Comparison of ENCODE assay signal across 24 mouse cellular contexts in genomic region chr11:53121208-53121607, GRCm38 (mm10).
DNase-seq lines count a peak whose midpoint lies in the region; ATAC-seq and TF ChIP-seq lines count a peak whose summit lies in the region.
"Had no signal": no experiment of that assay in that cellular context is flagged by ENCODE, and none has a peak within 500 bp of the region (broad histone marks: within the 10 kb centered on the region; RNA-seq: fewer than 3 reads in every experiment).

No protein-coding gene starts in this region.

- no peak overlapping the region for H3K4me3 ChIP-seq in forebrain, postnatal 0 days (ENCODE audit: low read depth, low read length)
- no peak overlapping the region for H3K4me3 ChIP-seq in forebrain, embryonic 11.5 days (ENCODE audit: low read depth, low read length)
- no peak overlapping the region for H3K4me3 ChIP-seq in neural tube, embryonic 13.5 days
- no peak overlapping the region for H3K4me3 ChIP-seq in neural tube, embryonic 15.5 days (replicated peaks)
- H3K4me3 ChIP-seq: embryonic facial prominence, embryonic 13.5 days; forebrain, embryonic 10.5 days; hindbrain, embryonic 12.5 days; liver, embryonic 12.5 days; midbrain, embryonic 12.5 days had no signal

- no peaks in the 10 kb centered on the region for H3K27me3 ChIP-seq in forebrain, postnatal 0 days (ENCODE audit: insufficient read depth, low read length)
- H3K27me3 ChIP-seq in forebrain, embryonic 11.5 days (ENCODE audit: control insufficient read depth, insufficient read depth, low read length) = no peaks in the 10 kb centered on the region
- H3K27me3 ChIP-seq in neural tube, embryonic 13.5 days = no peaks in the 10 kb centered on the region
- no peaks in the 10 kb centered on the region for H3K27me3 ChIP-seq in neural tube, embryonic 15.5 days (replicated peaks)
- H3K27me3 ChIP-seq: hindbrain, embryonic 12.5 days; liver, embryonic 12.5 days; midbrain, embryonic 12.5 days had no signal

- H3K9me3 ChIP-seq in forebrain, postnatal 0 days (ENCODE audit: low read length) = no peaks in the 10 kb centered on the region
- H3K9me3 ChIP-seq in forebrain, embryonic 11.5 days (ENCODE audit: control insufficient read depth, low read length) = no peaks in the 10 kb centered on the region
- H3K9me3 ChIP-seq in neural tube, embryonic 13.5 days = no peaks in the 10 kb centered on the region
- no peaks in the 10 kb centered on the region for H3K9me3 ChIP-seq in neural tube, embryonic 15.5 days (replicated peaks)
- H3K9me3 ChIP-seq: embryonic facial prominence, embryonic 13.5 days; forebrain, embryonic 10.5 days; G1E; hindbrain, embryonic 12.5 days; liver, embryonic 12.5 days; midbrain, embryonic 12.5 days had no signal

- WGBS in forebrain, postnatal 0 days = 40% methylated on average over 1 of the region's 1 CpGs
- 36% methylated on average over 1 of the region's 1 CpGs for WGBS in forebrain, embryonic 11.5 days
- 24% methylated on average over 1 of the region's 1 CpGs for WGBS in neural tube, embryonic 13.5 days
- 40% methylated on average over 1 of the region's 1 CpGs for WGBS in neural tube, embryonic 15.5 days

- H3K4me1 ChIP-seq in forebrain, postnatal 0 days (ENCODE audit: insufficient read depth) = peaks cover 3% of the 10 kb centered on the region; the same call in 1 of the 2 replicates
- no peaks in the 10 kb centered on the region for H3K4me1 ChIP-seq in forebrain, embryonic 11.5 days (replicated peaks; ENCODE audit: control insufficient read depth, insufficient read depth, low read length)
- H3K4me1 ChIP-seq in neural tube, embryonic 13.5 days (replicated peaks) = peaks cover 15% of the 10 kb centered on the region
- peaks cover 12% of the 10 kb centered on the region for H3K4me1 ChIP-seq in neural tube, embryonic 15.5 days
- H3K4me1 ChIP-seq: embryonic facial prominence, embryonic 13.5 days; liver, embryonic 12.5 days; midbrain, embryonic 12.5 days had no signal

- no peak overlapping the region for H3K4me2 ChIP-seq in forebrain, postnatal 0 days (ENCODE audit: low read depth)
- H3K4me2 ChIP-seq in forebrain, embryonic 11.5 days (ENCODE audit: low read depth, low read length, severe bottlenecking) = no peak overlapping the region
- H3K4me2 ChIP-seq in neural tube, embryonic 13.5 days = no peak overlapping the region
- H3K4me2 ChIP-seq in neural tube, embryonic 15.5 days = no peak overlapping the region
- H3K4me2 ChIP-seq: embryonic facial prominence, embryonic 13.5 days; hindbrain, embryonic 12.5 days; liver, embryonic 12.5 days; midbrain, embryonic 12.5 days had no signal

- no peak for DNase-seq in forebrain, postnatal 0 days
- no peak for DNase-seq in forebrain, embryonic 11.5 days (ENCODE audit: low spot score)
- DNase-seq in kidney, postnatal 10 days = peak; percentile 29
- no peak for DNase-seq in adrenal gland, adult 8-10 months
- no peak for DNase-seq in thymus, adult 18-20 months
- no peak for DNase-seq in cerebellum, postnatal 4 days (ENCODE audit: low spot score in 2 of 2)
- DNase-seq: adrenal gland, postnatal 14 days; cerebellum, adult 11-12 months; cerebellum, adult 9-11 months; gastrocnemius, postnatal 14 days; left cerebral cortex, postnatal 4 days; liver, postnatal 0 days; lung, postnatal 36 days; retina, postnatal 1 day; right cerebral cortex, postnatal 14 days had no signal

- no peaks in the 10 kb centered on the region for H3K36me3 ChIP-seq in forebrain, postnatal 0 days (ENCODE audit: insufficient read depth)
- H3K36me3 ChIP-seq in forebrain, embryonic 11.5 days (ENCODE audit: control insufficient read depth, insufficient read depth, low read length) = no peaks in the 10 kb centered on the region
- no peaks in the 10 kb centered on the region for H3K36me3 ChIP-seq in neural tube, embryonic 13.5 days
- H3K36me3 ChIP-seq in neural tube, embryonic 15.5 days = no peaks in the 10 kb centered on the region
- H3K36me3 ChIP-seq: embryonic facial prominence, embryonic 13.5 days; forebrain, embryonic 10.5 days; G1E; hindbrain, embryonic 12.5 days; liver, embryonic 12.5 days; midbrain, embryonic 12.5 days had no signal

- H3K27ac ChIP-seq in forebrain, postnatal 0 days (ENCODE audit: low read depth, low read length) = no peak overlapping the region
- no peak overlapping the region for H3K27ac ChIP-seq in forebrain, embryonic 11.5 days (ENCODE audit: low read depth, low read length)
- H3K27ac ChIP-seq in neural tube, embryonic 13.5 days (replicated peaks) = no peak overlapping the region
- no peak overlapping the region for H3K27ac ChIP-seq in neural tube, embryonic 15.5 days (replicated peaks)
- H3K27ac ChIP-seq: embryonic facial prominence, embryonic 13.5 days; forebrain, embryonic 10.5 days; hindbrain, embryonic 12.5 days; liver, embryonic 12.5 days; midbrain, embryonic 12.5 days had no signal

- 0 out of 2 replicates have a peak, but pooled peaks have one; percentile 25 for ATAC-seq in forebrain, postnatal 0 days
- no peak for ATAC-seq in forebrain, embryonic 11.5 days (replicated peaks; ENCODE audit: low FRiP score)
- 0 out of 2 replicates have a peak, but pooled peaks have one; percentile 34 for ATAC-seq in neural tube, embryonic 13.5 days (ENCODE audit: low read depth)
- no peak for ATAC-seq in neural tube, embryonic 15.5 days (ENCODE audit: low FRiP score)
- ATAC-seq: forebrain, embryonic 16.5 days; liver, embryonic 12.5 days; liver, postnatal 0 days had no signal

- no peak overlapping the region for H3K9ac ChIP-seq in forebrain, postnatal 0 days
- H3K9ac ChIP-seq in forebrain, embryonic 11.5 days (ENCODE audit: low read length) = no peak overlapping the region
- no peak overlapping the region for H3K9ac ChIP-seq in neural tube, embryonic 13.5 days
- no peak overlapping the region for H3K9ac ChIP-seq in neural tube, embryonic 15.5 days (replicated peaks)
- H3K9ac ChIP-seq: embryonic facial prominence, embryonic 13.5 days; hindbrain, embryonic 12.5 days; liver, embryonic 12.5 days; liver, postnatal 0 days; midbrain, embryonic 12.5 days had no signal

- TF ChIP-seq CTCF in forebrain, postnatal 0 days (IDR thresholded peaks at IDR 0.05; ENCODE audit: low read depth) = no peak

Comparison
In these comparisons a context has a peak if more than half of its experiments do, and no peak if none do; other contexts are left out.
1. ATAC-seq: peak in forebrain, postnatal 0 days (single experiment) and neural tube, embryonic 13.5 days (single experiment); none in forebrain, embryonic 11.5 days (single experiment) and neural tube, embryonic 15.5 days (single experiment).